Mouse (Mus musculus) urinary bladder, postnatal 14 days (tissue): Measurements from ENCODE around the gene Gdf2.
A peak's percentile ranks its signal among the peaks of the same experiment; 100 is the strongest.

Experiments
- DNase-seq: peaks from one replicate; pipeline ENCODE4 v3.0.0; 2021; ENCODE audit warnings: low spot score

Gene Gdf2

DNA sequence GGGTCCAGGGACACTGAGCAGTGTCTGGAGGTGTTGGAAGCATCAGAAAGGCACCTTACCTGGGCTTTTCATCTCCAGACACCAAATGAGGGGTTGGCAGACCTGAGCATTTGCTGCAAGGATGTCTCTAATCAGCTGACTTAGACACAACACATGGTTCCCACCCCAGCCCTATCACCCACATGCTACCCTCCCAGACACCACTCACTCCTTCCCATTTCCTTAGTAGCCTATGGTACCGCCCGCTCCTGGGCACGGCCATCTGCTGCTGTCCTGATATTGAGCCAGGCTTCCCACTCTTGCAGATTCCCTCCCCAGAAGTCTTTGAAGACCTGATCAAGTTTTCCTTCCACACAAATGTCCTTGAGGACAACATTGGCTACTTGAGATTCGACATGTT lies 17.3 kb downstream of the Gdf2 start:
- no peak for DNase-seq

DNA sequence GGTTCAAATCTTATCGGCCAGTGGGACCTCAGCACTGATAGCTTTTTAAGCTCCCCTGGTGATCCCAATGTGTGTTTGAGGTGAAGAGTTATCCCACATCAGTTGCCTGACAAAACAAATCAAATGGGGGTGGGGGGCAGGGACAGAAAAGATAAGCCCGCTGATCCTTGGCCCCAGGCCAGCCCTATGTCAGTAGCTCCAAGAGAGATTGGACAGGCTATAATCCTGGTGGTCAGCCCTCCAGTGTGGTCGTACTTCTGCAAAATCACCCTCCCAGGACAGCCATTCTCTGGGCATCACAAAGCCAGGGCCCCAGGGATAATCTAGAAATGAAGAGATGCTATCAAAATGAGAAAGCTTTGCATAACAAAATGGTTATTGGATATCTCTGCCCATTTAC lies 18.0 kb downstream of the Gdf2 start:
- DNase-seq, result no peak

DNA sequence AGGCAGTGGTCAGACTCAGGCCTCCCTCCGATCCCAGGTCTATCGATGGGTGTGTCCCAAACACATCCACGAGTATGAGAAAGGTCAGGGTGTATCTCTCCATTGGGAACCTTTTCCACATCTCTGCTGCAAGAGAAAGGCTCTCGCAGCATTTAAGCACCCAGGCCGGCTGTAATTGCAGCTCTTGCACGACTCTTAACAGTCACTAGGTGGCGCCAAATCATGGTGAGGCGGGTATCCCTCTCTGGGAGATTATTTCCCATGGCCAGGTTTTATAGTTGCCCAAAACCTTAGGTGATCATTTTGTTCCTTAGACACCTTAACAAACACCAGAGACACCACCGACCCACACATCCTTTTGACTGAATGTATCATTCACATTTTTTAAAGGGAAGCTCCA lies 18.5 kb downstream of the Gdf2 start:
- DNase-seq, result peak; percentile 51

DNA sequence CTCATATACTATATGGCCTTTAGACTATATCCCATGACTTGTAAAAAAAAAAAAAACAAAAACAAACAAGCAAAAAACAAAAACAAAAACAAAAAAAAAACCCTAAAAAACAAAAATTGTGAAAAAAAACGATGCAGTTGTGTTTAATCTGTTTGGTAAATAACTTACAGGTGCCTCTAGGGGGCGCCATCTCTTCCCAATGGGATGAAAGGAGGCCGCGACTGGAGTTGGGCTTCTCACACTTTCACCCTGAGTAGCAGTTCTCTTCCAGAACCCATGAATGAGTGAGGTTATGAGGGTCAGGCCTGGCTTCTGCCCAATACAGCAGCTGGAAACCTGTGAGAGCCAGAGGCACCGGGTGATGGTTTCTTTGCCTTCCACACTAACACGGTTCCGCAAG lies 24.8 kb downstream of the Gdf2 start:
- no peak for DNase-seq

DNA sequence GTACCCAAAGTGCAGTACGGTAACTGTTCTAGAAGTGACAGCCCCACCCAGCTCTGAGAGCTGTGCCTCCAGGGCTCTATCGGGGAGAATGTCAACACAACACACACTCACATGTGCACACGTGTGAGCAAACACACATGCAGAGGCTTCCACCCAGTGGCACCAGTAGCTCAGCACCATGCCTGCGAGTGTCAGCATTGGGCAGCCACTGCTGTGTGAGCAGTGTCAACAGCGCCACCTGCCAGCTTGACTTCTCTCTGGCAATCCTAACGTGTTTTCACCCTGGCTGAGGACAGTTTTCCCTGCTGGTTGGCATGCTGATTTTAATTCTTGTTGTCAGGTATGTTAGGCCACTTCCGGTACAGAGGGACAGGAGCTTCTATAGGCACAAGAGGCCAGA lies 31.8 kb downstream of the Gdf2 start:
- DNase-seq, result no peak

DNA sequence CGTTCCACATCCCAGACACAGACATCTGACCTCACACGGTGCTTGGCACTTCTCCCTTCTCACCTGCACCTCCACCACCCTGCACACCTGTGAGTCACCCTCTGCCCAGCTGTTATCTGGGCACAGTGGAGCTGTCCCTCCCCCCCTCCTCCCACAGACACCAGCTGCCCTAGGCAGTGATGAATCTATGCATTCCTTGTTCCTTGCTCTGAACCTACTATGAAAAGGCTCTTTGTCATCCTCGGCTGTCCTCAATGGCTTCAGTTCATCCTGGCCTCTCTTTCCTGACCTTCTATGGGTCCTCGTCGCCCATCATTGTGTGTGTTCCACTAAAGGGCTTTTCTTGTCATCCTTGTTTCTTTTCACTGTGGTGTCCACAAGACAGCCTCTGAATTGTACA lies 33.9 kb downstream of the Gdf2 start:
- DNase-seq, result no peak

DNA sequence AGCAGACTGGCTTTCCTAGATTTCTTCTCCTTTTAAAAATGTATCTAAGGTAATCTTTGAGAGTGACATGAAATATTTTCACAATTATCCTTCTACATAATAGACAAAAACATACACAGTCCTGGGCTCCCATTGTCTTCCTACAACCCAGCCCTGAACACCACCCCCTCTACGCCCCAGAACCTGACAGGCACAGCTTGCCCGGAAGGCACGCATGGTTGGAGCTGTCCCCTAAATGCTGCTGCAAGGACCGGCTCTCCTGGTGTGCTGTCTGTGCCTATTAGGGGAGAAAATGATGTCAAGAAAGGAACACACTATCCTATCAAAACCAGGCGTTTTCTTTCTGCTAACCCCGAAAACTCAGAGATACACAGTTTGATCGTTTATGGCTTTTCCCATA lies 36.9 kb downstream of the Gdf2 start:
- no peak for DNase-seq

DNA sequence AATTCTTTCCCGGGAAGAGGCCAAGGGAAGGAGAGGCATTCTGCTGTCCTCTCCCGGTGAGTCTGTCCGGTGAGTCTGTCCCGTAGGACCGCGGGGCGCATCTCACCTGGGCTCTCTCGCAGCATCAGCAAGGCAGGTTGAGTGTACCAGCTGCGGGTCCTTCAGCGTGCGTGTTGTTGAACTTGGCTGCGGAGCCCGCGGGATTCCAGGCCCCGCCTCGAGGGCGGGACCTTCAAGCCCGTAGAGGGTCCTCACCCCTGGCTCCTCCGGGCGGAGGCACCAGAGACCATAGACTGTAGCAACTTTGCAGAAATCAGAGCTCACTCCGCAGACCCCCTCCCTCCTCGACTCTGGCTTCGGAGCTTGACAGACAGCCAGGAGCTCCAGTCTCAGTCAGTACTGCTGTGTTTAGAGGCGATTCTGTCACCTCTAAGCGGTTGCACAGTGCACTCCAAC lies 37.8 kb downstream of the Gdf2 start, which contains the start of gene Zfp488:
Gene Zfp488, minus strand, starts transcription at position 161 of the 456 bp plus-strand sequence.
- no peak for DNase-seq

DNA sequence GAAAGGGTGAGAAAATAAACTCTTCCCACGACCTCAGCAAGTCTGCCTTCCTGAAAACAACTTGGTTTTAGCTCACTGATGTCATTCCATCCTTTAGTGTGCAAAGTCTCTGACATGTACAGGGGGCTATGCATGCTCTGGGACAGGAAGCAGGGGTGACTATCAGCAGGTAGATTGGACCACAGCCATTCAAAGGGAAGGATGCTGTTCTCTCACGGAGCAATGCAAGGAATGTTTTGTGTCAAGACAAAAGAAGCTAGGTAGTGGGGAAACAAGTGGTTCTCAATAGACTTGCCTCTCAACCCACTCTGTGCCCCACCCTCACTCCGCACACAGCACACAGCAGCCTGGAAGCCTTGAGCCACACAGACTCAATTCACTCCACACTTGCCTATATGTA lies 48.4 kb downstream of the Gdf2 start:
- DNase-seq, result no peak

DNA sequence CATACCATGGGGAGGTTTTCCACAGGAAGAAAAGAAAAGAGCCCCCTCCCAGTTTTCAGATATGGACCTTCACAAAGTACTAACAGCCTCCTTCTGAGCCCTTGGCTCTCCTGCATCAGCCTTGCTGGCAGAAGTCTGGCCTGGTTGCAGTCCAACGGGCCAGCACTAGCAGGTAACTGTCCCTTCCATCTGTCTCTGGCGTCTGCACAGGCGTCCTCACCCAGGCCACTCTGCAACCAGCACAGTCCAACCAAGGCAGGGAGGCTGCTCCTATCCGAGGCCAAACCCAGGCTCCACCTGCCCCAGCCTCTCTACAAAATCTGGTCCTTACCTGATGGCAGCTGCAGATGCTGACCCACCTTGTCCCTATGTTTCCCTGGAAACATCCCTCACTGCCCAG lies 51.1 kb downstream of the Gdf2 start:
- no peak for DNase-seq

DNA sequence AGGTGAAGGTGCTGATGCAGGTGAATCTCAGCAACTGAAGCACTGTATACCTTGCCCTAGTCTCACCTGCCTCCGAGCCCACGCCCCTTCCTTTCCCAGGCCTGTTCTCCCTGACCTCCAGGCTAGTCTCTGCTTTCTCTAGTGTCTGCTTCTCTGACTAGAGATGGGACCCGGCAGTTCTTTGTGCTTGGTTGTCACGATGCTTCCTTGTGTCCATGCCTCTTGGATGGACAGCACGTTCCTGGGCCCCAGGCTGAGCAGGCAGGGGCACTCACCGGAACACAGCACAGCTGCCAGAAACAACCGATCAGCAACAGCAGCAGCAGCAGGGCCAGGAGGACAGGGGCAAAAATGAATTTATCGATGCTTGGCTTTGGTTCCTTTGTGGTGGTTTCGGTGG lies 52.2 kb downstream of the Gdf2 start:
- no peak for DNase-seq

DNA sequence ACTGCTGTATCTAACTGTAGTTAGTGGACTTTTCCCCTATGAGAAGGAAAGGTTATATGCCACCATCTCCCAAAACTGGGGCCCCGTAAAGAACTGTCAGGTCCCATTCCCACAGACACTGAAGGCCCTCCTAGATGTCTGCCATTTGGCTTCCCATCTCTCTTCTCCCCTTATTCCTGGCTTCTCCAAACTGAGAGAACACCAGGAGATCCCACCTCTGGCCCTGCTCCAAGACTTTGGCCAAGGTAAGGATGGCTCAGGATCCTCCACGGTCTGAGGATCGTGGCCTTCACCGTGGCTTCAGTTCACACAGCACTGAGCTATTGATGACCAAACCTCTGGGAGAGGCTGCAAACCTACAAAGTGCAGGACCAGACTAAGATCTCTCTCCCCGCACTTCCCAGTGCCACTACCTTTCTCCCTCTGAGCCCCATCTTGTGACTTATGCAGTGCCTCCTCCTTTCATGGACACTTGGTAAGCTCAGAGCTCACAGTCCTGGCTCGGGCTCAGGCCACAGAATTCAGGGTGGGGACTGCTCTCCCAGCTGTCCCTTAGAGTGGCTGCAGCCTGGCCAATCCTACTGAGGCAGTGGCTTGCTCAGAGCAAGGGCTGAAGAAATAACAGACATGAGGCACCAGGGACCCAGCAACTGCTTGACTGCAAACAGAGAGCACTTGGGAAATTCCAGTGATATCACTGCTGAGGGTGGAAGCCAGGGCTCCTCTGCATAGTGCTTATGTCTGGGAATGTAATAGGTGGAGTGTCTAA lies 52.9 kb downstream of the Gdf2 start:
- no peak for DNase-seq
